Mouse (Mus musculus) cerebellum, adult 2 months (tissue): ENCODE measurements around the gene Aff3.

Experiments
- CTCF ChIP-seq: fragments of 200-500 bp; IDR thresholded peaks from 2 replicates; pipeline ENCODE4 v1.5.1; 2011; ENCODE audit warnings: low read depth, mild to moderate bottlenecking, control low read depth, low read length, moderate library complexity, borderline replicate concordance; ENCODE audit not compliant: insufficient read depth
- POLR2A ChIP-seq: fragments of 200-500 bp; IDR thresholded peaks from 2 replicates; pipeline ENCODE4 v1.6.1; 2011; ENCODE audit warnings: low read length, control low read depth, borderline replicate concordance; ENCODE audit not compliant: insufficient read depth

- TF ChIP-seq CTCF (no peak), POLR2A (no peak)
These were observed 371.0 kb downstream of the Aff3 start for GRCm38 (mm10) chr1:38293671-38294335.
